Mouse (Mus musculus) stomach, embryonic 15.5 days (tissue): Measurements from ENCODE around the gene Abcc4. TPM values are rescaled to one million over a fixed set of nuclear protein-coding genes. Genes with fewer than 3 reads are reported as not detected.

Source experiments
- ATAC-seq: fragments of 200-750 bp; cut with Nextera tagmentation; 2 replicates; pipeline ENCODE4 v1.8.0; 2017; ENCODE audit warnings: low read depth, moderate number of reproducible peaks, moderate TSS enrichment; ENCODE audit not compliant: insufficient read depth, low FRiP score
- H3K27ac ChIP-seq: fragments of 300-500 bp; sonication (generic); 2 replicates; pipeline ENCODE4 v1.5.1; 2015; ENCODE audit warnings: mild to moderate bottlenecking, inconsistent platforms
- H3K27me3 ChIP-seq: fragments of 300-500 bp; sonication (generic); replicated peaks from 2 replicates; pipeline ENCODE4 v1.6.1; 2015; ENCODE audit warnings: inconsistent platforms
- H3K36me3 ChIP-seq: fragments of 300-500 bp; sonication (generic); 2 replicates; pipeline ENCODE4 v1.6.1; 2015; ENCODE audit warnings: inconsistent platforms
- H3K4me1 ChIP-seq: fragments of 300-500 bp; sonication (generic); 2 replicates; pipeline ENCODE4 v1.6.1; 2015; ENCODE audit warnings: inconsistent platforms
- H3K4me2 ChIP-seq: fragments of 300-500 bp; sonication (generic); 2 replicates; pipeline ENCODE4 v1.6.1; 2015; ENCODE audit warnings: mild to moderate bottlenecking, inconsistent platforms
- H3K4me3 ChIP-seq: fragments of 300-500 bp; sonication (generic); replicated peaks from 2 replicates; pipeline ENCODE4 v1.5.1; 2015; ENCODE audit warnings: inconsistent platforms
- H3K9ac ChIP-seq: fragments of 300-500 bp; sonication (generic); 2 replicates; pipeline ENCODE4 v1.6.1; 2015; ENCODE audit warnings: inconsistent platforms
- H3K9me3 ChIP-seq: fragments of 300-500 bp; sonication (generic); 2 replicates; pipeline ENCODE4 v1.6.1; 2016; ENCODE audit warnings: inconsistent platforms
- WGBS: fragments of 180-500 bp; shearing (Covaris S2); methylation state at CpG from one replicate; pipeline ENCODE4 v1.1.7; 2015; 5-methylcytosine and 5-hydroxymethylcytosine counted together
- microRNA-seq: library from miRNA; unstranded; fragments of <30 nt; microRNA quantifications from one replicate; pipeline ENCODE4, GENCODE M21; 2016
- polyA plus RNA-seq: library from polyadenylated mRNA; unstranded; fragments of >200 nt; fragmentation: Nextera tagmentation; extraction: Ambion mirVana; gene quantifications from 2 replicates; pipeline ENCODE4 v1.2.1, GENCODE M21; 2015

The Abcc4 gene
- polyA plus RNA-seq, 1 experiment from 2014 or later, result 4.0 TPM

- peaks cover 11% of the 10 kb centered on the region for H3K4me1 ChIP-seq
- WGBS, result 55% methylated on average over 6 of the region's 6 CpGs
- no peak overlapping the region for H3K4me3 ChIP-seq
- no peak overlapping the region for H3K9ac ChIP-seq
- H3K27ac ChIP-seq, result no peak overlapping the region
- H3K27me3 ChIP-seq, result peaks cover 26% of the 10 kb centered on the region
- no peak overlapping the region for H3K4me2 ChIP-seq
- H3K9me3 ChIP-seq, result no peaks in the 10 kb centered on the region
- no peaks in the 10 kb centered on the region for H3K36me3 ChIP-seq
- 0 out of 2 replicates have a peak, but pooled peaks have one; percentile 53 for ATAC-seq
Measured at GRCm38 (mm10) chr14:118433848-118434247, 272.2 kb downstream of the Abcc4 start.

Small RNA genes within 50 kb of the gene (microRNA-seq; reads per million reads assigned to microRNA genes)
- not detected for gene Mir6391

Other genes starting within 250 kb of the Abcc4 start
- gene Cldn10, start 81.7 kb upstream of the Abcc4 start, polyA plus RNA-seq, result 70.1 and 90.5 TPM in 2 replicates
- 13.3 and 13.5 TPM in 2 replicates for gene Dzip1, start 219.2 kb upstream of the Abcc4 start, polyA plus RNA-seq
- 64.4 and 68.3 TPM in 2 replicates for gene Dnajc3, start 231.8 kb upstream of the Abcc4 start, polyA plus RNA-seq